Mouse (Mus musculus) mouse trophoblast stem cell (cell line): Measurements from ENCODE around the gene Ugt1a1.
"Not testable (repeated sequence)": the region's sequence is repeated elsewhere in the genome, so short reads cannot be mapped to it uniquely, and the experiment has no call there.

ENCODE experiments used
- in situ Hi-C, 2 experiments: fragments of 300-500 bp; cut with MseI, MboI; formaldehyde crosslinking; loops; 2 replicates in 1 of 2; 3 replicates in 1 of 2; pipeline ENCODE4 v1.15.1; 2025

Ugt1a1 gene

DNA sequence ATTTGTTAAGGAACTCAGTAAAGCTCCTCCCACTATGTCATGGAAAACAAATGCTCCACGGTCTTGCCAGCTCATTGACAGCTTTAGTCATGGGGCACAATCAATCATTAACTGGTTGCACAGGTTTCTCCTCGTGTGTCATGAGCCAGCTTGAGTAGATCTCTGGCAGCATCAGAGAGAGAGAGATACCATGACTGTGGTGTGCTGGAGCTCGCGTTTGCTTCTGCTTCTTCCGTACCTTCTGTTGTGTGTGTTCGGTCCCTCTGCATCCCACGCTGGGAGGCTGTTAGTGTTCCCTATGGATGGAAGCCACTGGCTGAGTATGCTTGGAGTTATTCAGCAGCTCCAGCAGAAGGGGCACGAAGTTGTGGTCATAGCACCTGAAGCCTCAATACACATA, at the start of gene Ugt1a1:
Gene Ugt1a1 (plus strand): TSS at position 148 of the 400 bp plus-strand sequence.
- in situ Hi-C loops: no loop called here

GRCm38 (mm10) chr1:88165711-88166110, 46.0 kb upstream of the Ugt1a1 start, which contains the start of gene Ugt1a5:
TSS of gene Ugt1a5 (plus strand) at chr1:88166012.
- in situ Hi-C loops: no loop called here

- in situ Hi-C loops: not testable (repeated sequence)
Observed at GRCm38 (mm10) chr1:88172190-88172589, 39.6 kb upstream of the Ugt1a1 start.

DNA sequence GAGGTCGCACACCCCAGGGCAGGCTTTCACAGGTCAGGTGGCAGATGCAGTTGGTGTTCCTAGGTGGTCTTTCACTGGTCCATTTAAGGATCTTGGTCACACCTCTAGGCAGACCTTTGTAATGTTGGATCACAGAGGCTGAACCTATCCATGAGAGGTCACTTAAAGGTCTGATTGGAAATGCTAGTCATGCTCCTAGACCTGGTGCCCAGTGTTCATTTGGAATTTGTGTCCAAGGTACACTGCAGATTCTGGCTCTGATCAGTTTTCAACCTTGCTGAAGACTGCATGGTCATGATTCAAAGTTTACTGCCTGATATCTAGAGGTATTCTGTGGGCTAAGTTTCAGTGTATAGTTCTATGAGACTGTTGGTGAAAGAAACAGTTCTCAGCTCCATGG, 32.1 kb upstream of the Ugt1a1 start:
- in situ Hi-C loops: loop anchor here (25.0 kb wide), 2 partner anchors 233 to 642 kb away; partner anchors contain the start of gene Spp2 (in 1 of the 2)

DNA sequence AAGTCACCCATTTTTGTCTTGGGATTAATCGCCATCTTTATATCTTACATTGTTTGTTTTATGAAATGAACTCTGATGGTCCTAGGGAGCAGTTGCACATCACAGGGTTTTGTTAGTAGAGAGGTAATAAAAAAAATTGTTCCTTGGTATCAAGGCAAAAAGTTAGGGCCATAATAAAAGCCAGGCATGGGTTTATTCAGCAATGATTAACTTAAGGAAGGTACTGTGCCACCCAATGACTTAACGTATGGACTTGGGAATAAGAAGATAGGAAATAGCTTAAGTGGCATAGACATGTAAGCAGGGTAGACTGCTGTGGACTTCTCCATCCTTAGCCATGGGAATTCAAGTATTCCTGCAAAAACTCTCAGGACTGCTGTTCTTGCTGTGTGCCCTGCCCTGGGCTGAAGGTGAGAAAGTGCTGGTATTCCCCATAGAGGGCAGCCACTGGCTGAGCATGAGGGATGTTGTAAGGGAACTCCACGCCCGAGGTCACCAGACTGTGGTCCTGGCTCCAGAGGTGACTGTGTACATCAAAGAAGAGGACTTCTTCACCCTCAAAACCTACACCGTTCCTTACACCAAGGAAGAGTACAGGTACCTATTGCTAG, 25.3 kb upstream of the Ugt1a1 start:
- in situ Hi-C loops: loop anchor here (25.0 kb wide), 2 partner anchors 226 to 649 kb away; partner anchors contain the start of gene Spp2 (in 1 of the 2)

GRCm38 (mm10) chr1:88192136-88192535, 19.6 kb upstream of the Ugt1a1 start:
- in situ Hi-C loops: loop anchor here (25.0 kb wide), 2 partner anchors 220 to 655 kb away; partner anchors contain the start of gene Spp2 (in 1 of the 2)

DNA sequence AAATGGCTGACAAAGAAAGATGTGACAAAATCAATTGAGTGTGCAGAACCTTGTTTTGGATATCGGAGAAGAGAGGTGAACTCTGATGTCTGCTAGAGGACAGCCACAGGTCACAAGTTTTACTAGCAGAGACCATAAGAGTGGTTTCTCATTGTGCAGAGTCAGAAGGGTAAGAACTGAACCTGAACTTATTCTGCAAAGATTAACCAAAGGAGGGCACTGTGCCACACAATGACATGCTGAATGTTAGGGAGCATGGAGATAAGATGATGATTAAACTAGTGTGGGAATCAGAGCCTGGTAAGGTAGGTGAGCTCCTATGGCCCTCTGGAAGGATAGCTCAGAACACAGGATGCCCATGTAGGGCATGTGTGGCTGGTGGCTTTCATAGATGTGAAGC, 16.1 kb upstream of the Ugt1a1 start:
- in situ Hi-C loops: loop anchor here (25.0 kb wide), 2 partner anchors 217 to 658 kb away; partner anchors contain the start of gene Spp2 (in 1 of the 2)

GRCm38 (mm10) chr1:88197443-88197842, 14.3 kb upstream of the Ugt1a1 start:
- in situ Hi-C loops: loop anchor here (25.0 kb wide), 2 partner anchors 215 to 660 kb away; partner anchors contain the start of gene Spp2 (in 1 of the 2)

DNA sequence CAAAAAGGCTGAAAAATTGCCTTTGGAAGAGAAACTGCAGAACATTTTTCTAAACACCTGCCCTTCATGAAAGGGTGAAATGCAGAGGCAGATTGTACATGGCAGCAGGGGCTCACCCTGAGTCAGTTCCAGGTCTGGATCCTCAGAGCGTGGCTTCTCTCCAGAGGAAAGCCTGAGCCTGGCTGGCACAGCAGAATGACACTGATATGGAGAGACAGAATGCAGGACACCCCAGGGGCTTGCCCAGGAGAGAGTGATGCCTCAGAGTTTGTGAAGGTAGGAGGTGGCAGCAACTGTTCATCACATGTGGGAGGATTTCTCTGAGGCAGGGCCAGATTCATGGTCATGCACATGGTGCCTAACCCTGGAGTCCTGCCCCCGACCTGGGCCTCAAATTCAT, 11.8 kb upstream of the Ugt1a1 start:
- in situ Hi-C loops: loop anchor here (25.0 kb wide), 2 partner anchors 212 to 663 kb away; partner anchors contain the start of gene Spp2 (in 1 of the 2)

- in situ Hi-C loops: no loop called here
Observed at GRCm38 (mm10) chr1:88200456-88200855, 11.3 kb upstream of the Ugt1a1 start, which contains the start of gene Ugt1a2. TSS of gene Ugt1a2 (plus strand) at chr1:88200601.

DNA sequence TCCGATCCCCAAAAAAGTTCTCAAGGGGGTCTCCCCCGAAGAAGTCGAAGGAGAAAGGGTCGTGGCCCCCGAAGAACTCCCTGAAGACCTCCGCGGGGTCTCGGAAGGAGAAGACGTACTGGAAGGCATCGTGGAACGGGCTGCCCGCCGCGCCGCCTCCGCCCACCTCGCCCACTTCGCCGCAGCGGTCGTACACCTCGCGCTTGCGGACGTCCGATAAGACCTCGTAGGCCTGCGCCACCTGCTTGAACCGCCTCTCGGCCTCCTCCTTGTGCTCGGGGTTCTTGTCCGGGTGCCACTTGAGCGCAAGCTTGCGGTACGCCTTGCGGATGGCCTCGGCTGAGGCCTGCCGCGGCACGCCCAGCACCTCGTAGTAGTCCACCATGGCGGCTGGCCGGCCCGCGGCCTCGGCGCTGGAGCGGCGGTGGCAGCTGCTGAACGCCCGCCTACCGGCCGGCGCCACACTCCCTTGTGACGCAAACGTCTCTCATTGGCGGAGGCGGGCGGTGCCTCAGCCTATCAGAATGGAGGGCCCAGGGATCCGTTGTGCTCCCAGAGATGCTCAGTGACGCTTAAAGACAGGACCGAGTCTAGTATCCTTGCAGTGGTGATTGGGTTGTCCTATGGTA, 6.4 kb upstream of the Ugt1a1 start, which contains the start of gene Dnajb3:
Gene Dnajb3 (minus strand): TSS at position 489 of the 629 bp plus-strand sequence.
- in situ Hi-C loops: no loop called here

GRCm38 (mm10) chr1:88206843-88207479, 4.8 kb upstream of the Ugt1a1 start:
- in situ Hi-C loops: no loop called here

GRCm38 (mm10) chr1:88212341-88213045, 734 bp downstream of the Ugt1a1 start:
- in situ Hi-C loops: no loop called here

GRCm38 (mm10) chr1:88213061-88213460, 1.3 kb downstream of the Ugt1a1 start:
- in situ Hi-C loops: no loop called here

GRCm38 (mm10) chr1:88213766-88214461, 2.2 kb downstream of the Ugt1a1 start:
- in situ Hi-C loops: no loop called here

DNA sequence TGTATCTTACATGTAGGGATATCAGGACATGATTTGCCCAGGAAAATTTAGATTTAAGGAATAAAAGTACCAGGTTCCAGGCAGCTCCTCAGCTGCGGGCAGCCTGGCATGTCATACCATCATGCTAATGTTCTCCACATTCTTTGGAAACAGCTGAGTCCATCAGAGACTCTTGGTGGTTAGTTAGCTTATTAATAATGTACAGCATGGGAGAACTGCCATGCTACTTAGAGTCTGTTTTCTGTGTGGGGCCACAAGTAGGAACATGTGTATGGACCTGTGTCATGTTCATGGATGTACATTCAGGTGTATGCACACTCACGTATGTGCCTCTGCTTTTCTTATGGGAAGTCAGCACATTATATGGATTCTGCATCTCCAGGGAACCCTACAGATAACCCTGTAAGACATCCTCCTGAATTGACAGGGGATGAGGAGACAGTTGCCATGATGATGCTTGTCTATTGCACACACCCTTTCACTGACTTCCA, 2.7 kb downstream of the Ugt1a1 start:
- in situ Hi-C loops: no loop called here

DNA sequence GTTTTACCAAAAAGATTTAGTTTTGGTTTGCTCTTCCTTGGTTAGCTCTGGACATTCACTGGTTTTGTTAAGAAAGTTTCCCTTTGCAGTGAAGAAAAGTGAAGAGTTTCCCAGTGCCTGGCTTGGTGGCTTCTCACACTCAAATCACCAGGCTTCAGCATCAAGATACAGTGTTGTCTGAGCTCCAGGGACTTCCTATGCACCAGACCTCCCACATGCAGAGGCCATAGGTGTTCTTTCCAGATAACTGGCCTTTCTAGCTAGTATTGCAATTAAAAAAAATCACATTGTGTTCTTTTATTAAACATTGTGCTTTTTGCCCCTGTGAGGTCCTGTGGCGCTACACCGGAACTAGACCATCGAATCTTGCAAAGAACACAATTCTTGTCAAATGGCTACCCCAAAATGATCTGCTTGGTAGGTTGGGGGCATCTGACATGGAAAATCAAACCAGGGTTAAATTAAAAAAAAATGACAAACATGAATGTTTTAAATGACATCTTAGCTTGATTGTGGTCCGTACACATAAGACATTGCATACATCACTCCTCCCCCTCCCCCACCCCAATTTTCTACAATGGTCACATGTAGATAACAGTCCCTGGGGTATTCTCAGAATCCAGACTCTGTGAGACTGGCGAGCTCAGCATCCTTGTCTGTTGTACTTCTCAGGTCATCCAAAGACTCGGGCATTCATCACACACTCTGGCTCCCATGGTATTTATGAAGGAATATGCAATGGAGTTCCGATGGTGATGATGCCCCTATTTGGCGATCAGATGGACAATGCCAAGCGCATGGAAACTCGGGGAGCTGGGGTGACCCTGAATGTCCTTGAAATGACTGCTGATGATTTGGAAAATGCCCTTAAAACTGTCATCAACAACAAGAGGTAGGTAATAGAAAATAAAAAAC, 4.0 kb downstream of the Ugt1a1 start:
- in situ Hi-C loops: no loop called here

- in situ Hi-C loops: no loop called here
Observed at GRCm38 (mm10) chr1:88216551-88216950, 4.8 kb downstream of the Ugt1a1 start.

DNA sequence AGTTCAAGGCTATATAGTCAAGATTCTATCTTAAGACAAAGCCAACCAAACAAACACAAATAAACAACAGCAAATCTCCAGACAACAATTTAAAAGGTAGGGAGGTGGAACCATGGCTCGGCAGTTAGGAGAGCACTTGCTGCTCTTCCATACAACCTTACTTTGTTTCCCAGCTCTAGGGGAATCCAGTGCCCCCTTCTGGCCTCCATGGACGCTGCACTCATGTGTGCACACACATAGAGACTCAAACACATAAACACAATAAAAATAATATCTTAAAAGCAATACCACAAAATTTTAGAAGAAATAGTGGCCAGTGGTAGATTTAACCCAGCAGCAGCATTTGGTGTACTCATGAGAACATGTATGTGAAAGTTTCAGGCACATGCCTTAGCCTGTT, 5.4 kb downstream of the Ugt1a1 start:
- in situ Hi-C loops: no loop called here

- in situ Hi-C loops: no loop called here
Observed at GRCm38 (mm10) chr1:88217576-88217975, 5.8 kb downstream of the Ugt1a1 start.
